ENCODE assay signal across 16 mouse cellular contexts in the genomic region with DNA sequence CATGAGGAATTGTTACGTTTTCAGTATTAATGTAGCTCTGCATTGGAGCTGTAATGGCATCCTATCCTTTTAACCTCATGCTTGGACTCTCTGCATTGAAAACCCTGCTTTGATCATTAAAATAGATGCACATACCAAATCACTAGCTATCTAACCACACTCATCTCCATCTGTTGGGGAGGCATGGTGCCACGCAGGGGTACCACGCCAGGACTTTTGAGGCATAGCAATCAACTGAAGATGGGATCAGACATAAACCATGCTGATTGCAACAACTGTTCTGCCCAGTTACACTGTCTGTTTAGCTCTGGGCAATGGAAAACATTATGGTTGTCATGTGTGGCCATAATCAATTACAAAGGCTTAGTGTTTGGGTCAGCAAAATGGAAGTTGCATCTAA.
A peak's percentile ranks its signal among the peaks of the same experiment; 100 is the strongest.
DNase-seq lines count a peak whose midpoint lies in the region; ATAC-seq lines count a peak whose summit lies in the region.
"Had no signal": no experiment of that assay in that cellular context is flagged by ENCODE, and none has a peak within 500 bp of the region (broad histone marks: within the 10 kb centered on the region; RNA-seq: fewer than 3 reads in every experiment).

No protein-coding gene starts in this region.

- no peak overlapping the region for H3K4me3 ChIP-seq in forebrain, embryonic 14.5 days (ENCODE audit: low read depth, low read length)
- no peak overlapping the region for H3K4me3 ChIP-seq in forebrain, embryonic 11.5 days (ENCODE audit: low read depth, low read length)
- H3K4me3 ChIP-seq in midbrain, embryonic 15.5 days = no peak overlapping the region
- no peak overlapping the region for H3K4me3 ChIP-seq in midbrain, embryonic 16.5 days (ENCODE audit: low read depth, low read length)

- H3K27ac ChIP-seq in forebrain, embryonic 14.5 days (ENCODE audit: low read depth, low read length) = no peak overlapping the region
- no peak overlapping the region for H3K27ac ChIP-seq in forebrain, embryonic 11.5 days (ENCODE audit: low read depth, low read length)
- H3K27ac ChIP-seq in midbrain, embryonic 15.5 days = no peak overlapping the region
- no peak overlapping the region for H3K27ac ChIP-seq in midbrain, embryonic 16.5 days (ENCODE audit: low read length)

- no peak overlapping the region for H3K9ac ChIP-seq in forebrain, embryonic 14.5 days (ENCODE audit: low read length)
- no peak overlapping the region for H3K9ac ChIP-seq in forebrain, embryonic 11.5 days (ENCODE audit: low read length)
- no peak overlapping the region for H3K9ac ChIP-seq in midbrain, embryonic 15.5 days
- no peak overlapping the region for H3K9ac ChIP-seq in midbrain, embryonic 16.5 days (ENCODE audit: low read depth, low read length)

- no peaks in the 10 kb centered on the region for H3K4me1 ChIP-seq in forebrain, embryonic 14.5 days (ENCODE audit: control insufficient read depth, insufficient read depth, low read length)
- H3K4me1 ChIP-seq in forebrain, embryonic 11.5 days (replicated peaks; ENCODE audit: control insufficient read depth, insufficient read depth, low read length) = no peaks in the 10 kb centered on the region
- H3K4me1 ChIP-seq in midbrain, embryonic 15.5 days = 0 out of 2 replicates have a peak, but pooled peaks cover 2% of the 10 kb centered on the region
- no peaks in the 10 kb centered on the region for H3K4me1 ChIP-seq in midbrain, embryonic 16.5 days (ENCODE audit: control insufficient read depth, insufficient read depth, low read length)

- no peaks in the 10 kb centered on the region for H3K9me3 ChIP-seq in forebrain, embryonic 14.5 days (replicated peaks; ENCODE audit: control insufficient read depth, low read length)
- H3K9me3 ChIP-seq in forebrain, embryonic 11.5 days (ENCODE audit: control insufficient read depth, low read length) = no peaks in the 10 kb centered on the region
- H3K9me3 ChIP-seq in midbrain, embryonic 15.5 days = no peaks in the 10 kb centered on the region
- no peaks in the 10 kb centered on the region for H3K9me3 ChIP-seq in midbrain, embryonic 16.5 days (replicated peaks; ENCODE audit: control insufficient read depth, low read length, poor library complexity, severe bottlenecking)

- WGBS in forebrain, embryonic 14.5 days = 87% methylated on average over 3 of the region's 3 CpGs
- 93% methylated on average over 3 of the region's 3 CpGs for WGBS in forebrain, embryonic 11.5 days
- 45% methylated on average over 3 of the region's 3 CpGs for WGBS in midbrain, embryonic 15.5 days
- 53% methylated on average over 3 of the region's 3 CpGs for WGBS in midbrain, embryonic 16.5 days

- no peaks in the 10 kb centered on the region for H3K27me3 ChIP-seq in forebrain, embryonic 14.5 days (replicated peaks; ENCODE audit: control insufficient read depth, insufficient read depth, low read length)
- no peaks in the 10 kb centered on the region for H3K27me3 ChIP-seq in forebrain, embryonic 11.5 days (ENCODE audit: control insufficient read depth, insufficient read depth, low read length)
- H3K27me3 ChIP-seq in midbrain, embryonic 15.5 days (replicated peaks) = no peaks in the 10 kb centered on the region
- no peaks in the 10 kb centered on the region for H3K27me3 ChIP-seq in midbrain, embryonic 16.5 days (ENCODE audit: control insufficient read depth, insufficient read depth, low read depth, low read length)

- no peak overlapping the region for H3K4me2 ChIP-seq in forebrain, embryonic 14.5 days (ENCODE audit: low read length)
- no peak overlapping the region for H3K4me2 ChIP-seq in forebrain, embryonic 11.5 days (ENCODE audit: low read depth, low read length, severe bottlenecking)
- H3K4me2 ChIP-seq in midbrain, embryonic 15.5 days = no peak overlapping the region
- H3K4me2 ChIP-seq in midbrain, embryonic 16.5 days (ENCODE audit: low read length) = no peak overlapping the region

- DNase-seq in forebrain, embryonic 14.5 days (ENCODE audit: low spot score) = peak; percentile 34
- DNase-seq in forebrain, embryonic 11.5 days (ENCODE audit: low spot score) = no peak
- peak; percentile 15 to 80 for DNase-seq in layer of hippocampus, adult 18-20 months (ENCODE audit: low spot score in 2 of 2)
- peak; percentile 49 to 58 for DNase-seq in layer of hippocampus, postnatal 36 days
- no peak for DNase-seq in lung, postnatal 36 days
- DNase-seq: cerebellum, adult 8-10 months; embryo, embryonic 11 days; gastrocnemius, postnatal 36 days; kidney, adult 2 months; kidney, postnatal 10 days; liver; lung, postnatal 10 days; right cerebral cortex, postnatal 4 days had no signal

- no peaks in the 10 kb centered on the region for H3K36me3 ChIP-seq in forebrain, embryonic 14.5 days (ENCODE audit: control insufficient read depth, insufficient read depth, low read length)
- no peaks in the 10 kb centered on the region for H3K36me3 ChIP-seq in forebrain, embryonic 11.5 days (ENCODE audit: control insufficient read depth, insufficient read depth, low read length)
- no peaks in the 10 kb centered on the region for H3K36me3 ChIP-seq in midbrain, embryonic 15.5 days (replicated peaks)
- no peaks in the 10 kb centered on the region for H3K36me3 ChIP-seq in midbrain, embryonic 16.5 days (ENCODE audit: control insufficient read depth, insufficient read depth, low read length)

- no peak for ATAC-seq in forebrain, embryonic 14.5 days
- ATAC-seq in forebrain, embryonic 11.5 days (replicated peaks; ENCODE audit: low FRiP score) = no peak
- ATAC-seq in midbrain, embryonic 15.5 days (replicated peaks) = peak; percentile 50; the same call in 1 of the 2 replicates
- ATAC-seq in midbrain, embryonic 16.5 days = no peak
- ATAC-seq: inflammation-experienced regulatory T-cells, adult 6 months had no signal

Comparison
In these comparisons a context has a peak if more than half of its experiments do, and no peak if none do; other contexts are left out.
1. DNase-seq: peak in forebrain, embryonic 14.5 days (single experiment), layer of hippocampus, adult 18-20 months (2 of 2) and layer of hippocampus, postnatal 36 days (2 of 2); none in forebrain, embryonic 11.5 days (single experiment) and lung, postnatal 36 days (single experiment).